Mouse (Mus musculus): ENCODE measurements around the gene Spag7. TPM values are rescaled to one million over a fixed set of nuclear protein-coding genes. Genes with fewer than 3 reads are reported as not detected.

The Spag7 gene
- polyA plus RNA-seq, 1 experiment from 2014 or later: 156 TPM

- 40% methylated on average over 7 of the region's 7 CpGs for WGBS
Measured at GRCm38 (mm10) chr11:70621972-70622814, 47.0 kb downstream of the Spag7 start.

GRCm38 (mm10) chr11:70619101-70619500 is 50.1 kb downstream of the Spag7 start, which contains the start of gene Chrne:
Gene Chrne (minus strand): TSS chr11:70619216.
- 37% methylated on average over 1 of the region's 1 CpGs for WGBS

More at GRCm38 (mm10) chr11:70621972-70622814, 47.0 kb downstream of the Spag7 start:
- no peak for DNase-seq (ENCODE audit: low spot score)
- H3K4me2 ChIP-seq (ENCODE audit: low read depth, severe bottlenecking): no peak overlapping the region
- no peaks in the 10 kb centered on the region for H3K9me3 ChIP-seq (ENCODE audit: control insufficient read depth, low read length)
- no peak overlapping the region for H3K4me3 ChIP-seq (ENCODE audit: low read depth, low read length)
- no peak overlapping the region for H3K27ac ChIP-seq (replicated peaks; ENCODE audit: low read depth, low read length)
- H3K9ac ChIP-seq (ENCODE audit: low read length): no peak overlapping the region
- no peaks in the 10 kb centered on the region for H3K27me3 ChIP-seq (ENCODE audit: control insufficient read depth, insufficient read depth, low read length)
- no peaks in the 10 kb centered on the region for H3K36me3 ChIP-seq (ENCODE audit: control insufficient read depth, insufficient read depth, low read length)
- no peak for ATAC-seq (ENCODE audit: insufficient number of reproducible peaks, low FRiP score, low TSS enrichment, low read depth)
- H3K4me1 ChIP-seq (ENCODE audit: control insufficient read depth, insufficient read depth, low read length): no peaks in the 10 kb centered on the region

GRCm38 (mm10) chr11:70615516-70616093 is 53.6 kb downstream of the Spag7 start, which contains the start of gene 4930544D05Rik:
Gene 4930544D05Rik (plus strand): TSS chr11:70615848.
- 13% methylated on average over 21 of the region's 21 CpGs for WGBS
- Histone ChIP-seq H3K27ac (replicated peaks; ENCODE audit: low read depth, low read length) (no peak within 1 kb of the TSS), H3K4me1 (ENCODE audit: control insufficient read depth, insufficient read depth, low read length) (peaks cover 9% of the 10 kb centered on the region), H3K36me3 (ENCODE audit: control insufficient read depth, insufficient read depth, low read length) (peaks cover 6% of the 10 kb centered on the region), H3K27me3 (ENCODE audit: control insufficient read depth, insufficient read depth, low read length) (0 out of 2 replicates have a peak, but pooled peaks cover 7% of the 10 kb centered on the region), H3K9me3 (ENCODE audit: control insufficient read depth, low read length) (no peaks in the 10 kb centered on the region), H3K4me2 (ENCODE audit: low read depth, severe bottlenecking) (peak within 1 kb of the TSS; percentile 70), H3K9ac (ENCODE audit: low read length) (peak within 1 kb of the TSS; percentile 40; the same call in 1 of the 2 replicates), H3K4me3 (ENCODE audit: low read depth, low read length) (peak within 1 kb of the TSS; percentile 25)
- ATAC-seq (ENCODE audit: insufficient number of reproducible peaks, low FRiP score, low TSS enrichment, low read depth) (no peak), DNase-seq (ENCODE audit: low spot score) (no peak)

More at GRCm38 (mm10) chr11:70619101-70619500, 50.1 kb downstream of the Spag7 start, which contains the start of gene Chrne:
- H3K4me1 ChIP-seq (ENCODE audit: control insufficient read depth, insufficient read depth, low read length): peaks cover 9% of the 10 kb centered on the region
- no peak for ATAC-seq (ENCODE audit: insufficient number of reproducible peaks, low FRiP score, low TSS enrichment, low read depth)
- H3K9me3 ChIP-seq (ENCODE audit: control insufficient read depth, low read length): no peaks in the 10 kb centered on the region
- no peaks in the 10 kb centered on the region for H3K36me3 ChIP-seq (ENCODE audit: control insufficient read depth, insufficient read depth, low read length)
- H3K9ac ChIP-seq (ENCODE audit: low read length): no peak within 1 kb of the TSS
- no peak within 1 kb of the TSS for H3K4me2 ChIP-seq (ENCODE audit: low read depth, severe bottlenecking)
- DNase-seq (ENCODE audit: low spot score): no peak
- H3K27me3 ChIP-seq (ENCODE audit: control insufficient read depth, insufficient read depth, low read length): 0 out of 2 replicates have a peak, but pooled peaks cover 7% of the 10 kb centered on the region
- no peak within 1 kb of the TSS for H3K27ac ChIP-seq (replicated peaks; ENCODE audit: low read depth, low read length)
- H3K4me3 ChIP-seq (ENCODE audit: low read depth, low read length): no peak within 1 kb of the TSS; the same call in 1 of the 2 replicates

- Histone ChIP-seq H3K27me3 (ENCODE audit: control insufficient read depth, insufficient read depth, low read length) (0 out of 2 replicates have a peak, but pooled peaks cover 7% of the 10 kb centered on the region), H3K4me2 (ENCODE audit: low read depth, severe bottlenecking) (peak overlapping the region; percentile 70), H3K27ac (replicated peaks; ENCODE audit: low read depth, low read length) (no peak overlapping the region), H3K36me3 (ENCODE audit: control insufficient read depth, insufficient read depth, low read length) (peaks cover 10% of the 10 kb centered on the region), H3K9ac (ENCODE audit: low read length) (peak overlapping the region; percentile 37; the same call in 1 of the 2 replicates), H3K4me1 (ENCODE audit: control insufficient read depth, insufficient read depth, low read length) (peaks cover 9% of the 10 kb centered on the region), H3K9me3 (ENCODE audit: control insufficient read depth, low read length) (no peaks in the 10 kb centered on the region), H3K4me3 (ENCODE audit: low read depth, low read length) (peak overlapping the region; percentile 25)
- peak; percentile 65; the same call in 1 of the 2 replicates for ATAC-seq (ENCODE audit: insufficient number of reproducible peaks, low FRiP score, low TSS enrichment, low read depth)
- WGBS: 1% methylated on average over 17 of the region's 17 CpGs
- DNase-seq (ENCODE audit: low spot score): peak; percentile 66
Measured at GRCm38 (mm10) chr11:70615074-70615473, 54.1 kb downstream of the Spag7 start.

Small RNA genes within 50 kb of the gene (microRNA-seq; reads per million reads assigned to microRNA genes)
- not detected for gene Mir6925

Other genes starting within 250 kb of the Spag7 start
- 21.9 and 30.3 TPM in 2 replicates for gene Arrb2, start 236.8 kb downstream of the Spag7 start, polyA plus RNA-seq (2014; fragmentation: Nextera tagmentation; extraction: Ambion mirVana)
- gene Med11, start 217.5 kb downstream of the Spag7 start, polyA plus RNA-seq (2014; fragmentation: Nextera tagmentation; extraction: Ambion mirVana): 46.5 and 50.1 TPM in 2 replicates
- gene Zmynd15, start 210.0 kb downstream of the Spag7 start, polyA plus RNA-seq (2014; fragmentation: Nextera tagmentation; extraction: Ambion mirVana): 0.15 and 0.41 TPM in 2 replicates
- gene Cxcl16, start 209.4 kb downstream of the Spag7 start, polyA plus RNA-seq (2014; fragmentation: Nextera tagmentation; extraction: Ambion mirVana): 1.0 and 1.4 TPM in 2 replicates
- 0.49 and 0.64 TPM in 2 replicates for gene Tm4sf5, start 164.2 kb downstream of the Spag7 start, polyA plus RNA-seq (2014; fragmentation: Nextera tagmentation; extraction: Ambion mirVana)
- 0.55 TPM in 1 of 2 replicates, not detected in the other for gene Vmo1, start 154.8 kb downstream of the Spag7 start, polyA plus RNA-seq (2014; fragmentation: Nextera tagmentation; extraction: Ambion mirVana)
- 0.39 and 0.50 TPM in 2 replicates for gene Gltpd2, start 150.2 kb downstream of the Spag7 start, polyA plus RNA-seq (2014; fragmentation: Nextera tagmentation; extraction: Ambion mirVana)
- 964 and 999 TPM in 2 replicates for gene Psmb6, start 144.0 kb downstream of the Spag7 start, polyA plus RNA-seq (2014; fragmentation: Nextera tagmentation; extraction: Ambion mirVana)
- not detected in 2 replicates for gene Gm40193, start 136.5 kb downstream of the Spag7 start, polyA plus RNA-seq (2014; fragmentation: Nextera tagmentation; extraction: Ambion mirVana)
- gene Pld2, start 129.4 kb downstream of the Spag7 start, polyA plus RNA-seq (2014; fragmentation: Nextera tagmentation; extraction: Ambion mirVana): 2.4 and 3.9 TPM in 2 replicates
- gene Mink1, start 106.5 kb downstream of the Spag7 start, polyA plus RNA-seq (2014; fragmentation: Nextera tagmentation; extraction: Ambion mirVana): 21.2 and 22.7 TPM in 2 replicates
- gene 4930544D05Rik, start 53.6 kb downstream of the Spag7 start, polyA plus RNA-seq (2014; fragmentation: Nextera tagmentation; extraction: Ambion mirVana): not detected in 2 replicates
- not detected in 2 replicates for gene Chrne, start 50.2 kb downstream of the Spag7 start, polyA plus RNA-seq (2014; fragmentation: Nextera tagmentation; extraction: Ambion mirVana)
- 1.2 and 1.3 TPM in 2 replicates for gene Gp1ba, start 30.3 kb downstream of the Spag7 start, polyA plus RNA-seq (2014; fragmentation: Nextera tagmentation; extraction: Ambion mirVana)
- gene Rnf167, start 22.2 kb downstream of the Spag7 start, polyA plus RNA-seq (2014; fragmentation: Nextera tagmentation; extraction: Ambion mirVana): 89.5 and 99.1 TPM in 2 replicates
- gene Slc25a11, start 21.9 kb downstream of the Spag7 start, polyA plus RNA-seq (2014; fragmentation: Nextera tagmentation; extraction: Ambion mirVana): 141 and 148 TPM in 2 replicates
- 2,040 and 2,092 TPM in 2 replicates for gene Pfn1, start 14.8 kb downstream of the Spag7 start, polyA plus RNA-seq (2014; fragmentation: Nextera tagmentation; extraction: Ambion mirVana)
- gene Eno3, start 12.2 kb downstream of the Spag7 start, polyA plus RNA-seq (2014; fragmentation: Nextera tagmentation; extraction: Ambion mirVana): 49.4 and 53.3 TPM in 2 replicates
- 8.2 and 11.8 TPM in 2 replicates for gene Camta2, start 18.7 kb upstream of the Spag7 start, polyA plus RNA-seq (2014; fragmentation: Nextera tagmentation; extraction: Ambion mirVana)
- gene Inca1, start 30.7 kb upstream of the Spag7 start, polyA plus RNA-seq (2014; fragmentation: Nextera tagmentation; extraction: Ambion mirVana): 0.71 and 0.96 TPM in 2 replicates
- gene Kif1c, start 31.1 kb upstream of the Spag7 start, polyA plus RNA-seq (2014; fragmentation: Nextera tagmentation; extraction: Ambion mirVana): 7.2 and 10.2 TPM in 2 replicates
- 5.8 and 6.3 TPM in 2 replicates for gene Zfp3, start 94.8 kb upstream of the Spag7 start, polyA plus RNA-seq (2014; fragmentation: Nextera tagmentation; extraction: Ambion mirVana)
- gene Scimp, start 143.2 kb upstream of the Spag7 start, polyA plus RNA-seq (2014; fragmentation: Nextera tagmentation; extraction: Ambion mirVana): not detected in 2 replicates
- 33.0 and 33.8 TPM in 2 replicates for gene Rabep1, start 175.4 kb upstream of the Spag7 start, polyA plus RNA-seq (2014; fragmentation: Nextera tagmentation; extraction: Ambion mirVana)

Measured in limb, embryonic 11.5 days (tissue).